Mouse (Mus musculus): ENCODE measurements around the gene Kcnh3.

- TF ChIP-seq POLR2A (IDR thresholded peaks at IDR 0.05; ENCODE audit: low read depth, low read length) (no peak), CTCF (IDR thresholded peaks at IDR 0.05; ENCODE audit: extremely low read depth, insufficient read length, insufficient replicate concordance, low read depth, low read length) (no peak)
These were observed 25.9 kb upstream of the Kcnh3 start for GRCm38 (mm10) chr15:99198761-99199160.
